Mouse (Mus musculus): ENCODE data around the gene Olfr1122. TPM values are rescaled to one million over a fixed set of nuclear protein-coding genes. Genes with fewer than 3 reads are reported as not detected.
A peak's percentile ranks its signal among the peaks of the same experiment; 100 is the strongest.
"Not testable (repeated sequence)": the region's sequence is repeated elsewhere in the genome, so short reads cannot be mapped to it uniquely, and the experiment has no call there.

Olfr1122 gene
- not detected in 2 replicates for polyA plus RNA-seq (2016; fragmentation: Nextera tagmentation; extraction: Ambion mirVana)

DNA sequence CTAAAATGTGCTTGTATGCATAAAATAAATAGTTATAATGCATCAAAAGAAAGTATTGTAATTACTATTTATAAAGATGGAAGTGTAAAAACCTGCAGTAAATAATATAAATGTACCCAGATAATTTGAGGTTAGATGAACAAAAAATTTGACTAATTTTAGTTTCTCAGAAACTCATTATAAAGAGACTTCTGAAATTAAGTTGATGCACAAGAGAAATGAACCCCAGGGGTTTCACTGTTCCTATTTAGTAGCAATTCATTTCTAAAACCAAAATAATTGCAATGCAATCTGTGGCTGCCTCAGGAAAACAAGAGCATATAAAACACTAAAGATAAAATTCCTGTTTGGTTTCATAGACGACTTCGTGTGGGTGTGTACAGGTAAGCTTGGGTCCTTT lies at the start of gene Olfr1122:
Olfr1122 (plus strand) TSS at position 301 of the 400 bp plus-strand sequence.
- Histone ChIP-seq H3K4me1 (no peaks in the 10 kb centered on the region), H3K36me3 (no peaks in the 10 kb centered on the region), H3K4me2 (replicated peaks) (no peak within 1 kb of the TSS), H3K27ac (replicated peaks) (no peak within 1 kb of the TSS), H3K4me3 (no peak within 1 kb of the TSS), H3K27me3 (no peaks in the 10 kb centered on the region), H3K9me3 (no peaks in the 10 kb centered on the region), H3K9ac (replicated peaks) (no peak within 1 kb of the TSS)
- ATAC-seq (ENCODE audit: low FRiP score, low read depth): no peak
- WGBS: 89% methylated on average over 2 of the region's 2 CpGs

- H3K4me2 ChIP-seq (replicated peaks): no peak within 1 kb of the TSS
- H3K36me3 ChIP-seq: no peaks in the 10 kb centered on the region
- 59% methylated on average over 2 of the region's 2 CpGs for WGBS
- H3K9me3 ChIP-seq: no peaks in the 10 kb centered on the region
- H3K27ac ChIP-seq (replicated peaks): no peak within 1 kb of the TSS
- no peak within 1 kb of the TSS for H3K9ac ChIP-seq (replicated peaks)
- ATAC-seq (ENCODE audit: low FRiP score, low read depth): no peak
- no peaks in the 10 kb centered on the region for H3K27me3 ChIP-seq
- H3K4me3 ChIP-seq: no peak within 1 kb of the TSS
- H3K4me1 ChIP-seq: no peaks in the 10 kb centered on the region
Measured at GRCm38 (mm10) chr2:87354515-87354914, 31.1 kb upstream of the Olfr1122 start, which contains the start of gene Olfr1120. Olfr1120 (plus strand) TSS chr2:87354815.

DNA sequence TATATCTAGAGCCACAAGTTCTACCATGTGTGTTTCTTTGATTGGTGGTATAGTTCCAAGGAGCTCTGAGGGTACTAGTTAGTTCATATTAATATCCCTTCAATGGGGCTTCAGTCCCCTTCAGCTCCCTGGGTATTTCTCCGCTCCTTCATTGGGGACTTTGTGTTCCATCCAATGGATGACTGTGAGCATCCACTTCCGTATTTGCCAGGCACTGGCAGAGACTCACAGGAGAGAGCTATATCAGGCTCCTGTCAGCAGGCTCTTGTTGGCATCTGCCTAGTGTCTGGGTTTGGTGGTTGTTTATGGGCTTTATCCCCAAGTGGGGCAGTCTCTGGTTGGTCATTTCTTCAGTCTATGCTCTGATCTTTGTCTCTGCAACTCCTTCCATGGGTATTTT lies 25.5 kb upstream of the Olfr1122 start:
- H3K4me2 ChIP-seq (replicated peaks); H3K4me3 ChIP-seq; H3K9me3 ChIP-seq; ATAC-seq (ENCODE audit: low FRiP score, low read depth); H3K9ac ChIP-seq (replicated peaks); H3K36me3 ChIP-seq; H3K27me3 ChIP-seq; H3K4me1 ChIP-seq; H3K27ac ChIP-seq (replicated peaks): not testable (repeated sequence)
- WGBS: 95% methylated on average over 2 of the region's 2 CpGs

DNA sequence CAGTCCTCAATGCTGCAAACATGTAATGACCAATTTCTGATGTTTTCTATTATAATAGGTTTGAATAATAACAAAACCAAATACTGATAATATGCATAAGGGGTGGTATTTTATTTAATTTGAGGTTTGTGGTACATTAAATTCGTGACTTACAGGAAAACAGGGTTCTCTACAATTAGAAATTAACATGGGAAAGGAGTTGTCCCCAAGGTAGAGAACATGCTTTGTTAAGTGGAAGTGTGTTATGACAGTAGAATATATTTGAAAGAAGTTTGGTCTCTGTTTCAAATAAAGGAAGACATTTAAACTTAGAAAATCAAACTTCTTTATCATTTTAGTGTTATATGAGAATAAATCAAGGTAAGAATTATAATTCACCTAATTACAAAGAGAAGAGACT lies 16.1 kb upstream of the Olfr1122 start, which contains the start of gene Olfr1121:
Olfr1121 (plus strand) TSS at position 301 of the 400 bp plus-strand sequence.
- WGBS: 41% methylated on average over 1 of the region's 1 CpGs
- no peak within 1 kb of the TSS for H3K4me2 ChIP-seq (replicated peaks)
- no peaks in the 10 kb centered on the region for H3K4me1 ChIP-seq
- ATAC-seq (ENCODE audit: low FRiP score, low read depth): no peak
- no peak within 1 kb of the TSS for H3K4me3 ChIP-seq
- no peaks in the 10 kb centered on the region for H3K36me3 ChIP-seq
- no peaks in the 10 kb centered on the region for H3K9me3 ChIP-seq
- H3K9ac ChIP-seq (replicated peaks): no peak within 1 kb of the TSS
- no peaks in the 10 kb centered on the region for H3K27me3 ChIP-seq
- H3K27ac ChIP-seq (replicated peaks): no peak within 1 kb of the TSS

DNA sequence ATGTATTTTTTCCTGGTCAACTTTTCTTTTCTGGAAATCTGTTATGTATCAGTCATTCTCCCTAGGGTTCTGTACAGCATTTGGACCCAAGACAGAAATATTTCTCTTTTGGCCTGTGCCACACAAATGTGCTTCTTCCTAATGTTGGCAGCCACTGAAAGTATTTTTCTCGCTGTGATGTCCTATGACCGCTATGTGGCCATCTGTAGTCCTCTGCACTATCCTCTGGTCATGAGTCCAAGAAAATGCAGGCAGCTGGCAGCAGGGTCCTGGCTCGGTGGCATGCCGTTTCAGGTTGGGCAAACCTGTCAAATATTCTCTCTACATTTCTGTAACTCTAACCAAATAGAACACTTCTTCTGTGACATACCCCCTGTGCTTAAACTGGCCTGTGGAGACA lies 13.9 kb upstream of the Olfr1122 start:
- Histone ChIP-seq H3K4me3 (no peak overlapping the region), H3K36me3 (no peaks in the 10 kb centered on the region), H3K9ac (replicated peaks) (no peak overlapping the region), H3K27me3 (no peaks in the 10 kb centered on the region), H3K4me1 (no peaks in the 10 kb centered on the region), H3K4me2 (replicated peaks) (no peak overlapping the region), H3K27ac (replicated peaks) (no peak overlapping the region), H3K9me3 (no peaks in the 10 kb centered on the region)
- ATAC-seq (ENCODE audit: low FRiP score, low read depth): no peak
- 84% methylated on average over 4 of the region's 4 CpGs for WGBS

- Histone ChIP-seq H3K36me3 (no peaks in the 10 kb centered on the region), H3K27ac (replicated peaks) (no peak overlapping the region), H3K4me3 (no peak overlapping the region), H3K9ac (replicated peaks) (no peak overlapping the region), H3K9me3 (no peaks in the 10 kb centered on the region), H3K4me2 (replicated peaks) (no peak overlapping the region), H3K4me1 (no peaks in the 10 kb centered on the region), H3K27me3 (no peaks in the 10 kb centered on the region)
- ATAC-seq (ENCODE audit: low FRiP score, low read depth): no peak
- WGBS: 86% methylated on average over 2 of the region's 2 CpGs
Measured at GRCm38 (mm10) chr2:87383935-87384334, 1.7 kb upstream of the Olfr1122 start.

DNA sequence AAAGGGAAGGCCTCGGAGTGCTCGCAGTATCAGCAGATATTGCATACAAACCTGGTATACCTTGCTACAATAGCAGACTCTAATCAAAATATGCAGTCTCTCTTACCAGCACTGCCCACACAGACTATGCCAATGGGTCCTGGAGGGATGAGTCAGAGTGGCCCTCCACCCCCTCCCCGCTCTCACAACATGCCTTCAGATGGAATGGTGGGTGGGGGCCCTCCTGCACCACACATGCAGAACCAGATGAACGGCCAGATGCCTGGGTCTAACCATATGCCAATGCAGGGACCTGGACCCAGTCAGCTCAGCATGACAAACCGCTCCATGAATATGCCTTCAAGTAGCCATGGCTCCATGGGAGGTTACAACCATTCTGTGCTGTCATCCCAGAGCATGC lies 8.0 kb downstream of the Olfr1122 start:
- not testable (repeated sequence) for H3K27ac ChIP-seq (replicated peaks); H3K9me3 ChIP-seq; H3K4me2 ChIP-seq (replicated peaks); H3K9ac ChIP-seq (replicated peaks); H3K27me3 ChIP-seq; H3K4me3 ChIP-seq; H3K36me3 ChIP-seq; H3K4me1 ChIP-seq
- peak; percentile 41; the same call in 1 of the 2 replicates for ATAC-seq (ENCODE audit: low FRiP score, low read depth)
- 94% methylated on average over 5 of the region's 5 CpGs for WGBS

DNA sequence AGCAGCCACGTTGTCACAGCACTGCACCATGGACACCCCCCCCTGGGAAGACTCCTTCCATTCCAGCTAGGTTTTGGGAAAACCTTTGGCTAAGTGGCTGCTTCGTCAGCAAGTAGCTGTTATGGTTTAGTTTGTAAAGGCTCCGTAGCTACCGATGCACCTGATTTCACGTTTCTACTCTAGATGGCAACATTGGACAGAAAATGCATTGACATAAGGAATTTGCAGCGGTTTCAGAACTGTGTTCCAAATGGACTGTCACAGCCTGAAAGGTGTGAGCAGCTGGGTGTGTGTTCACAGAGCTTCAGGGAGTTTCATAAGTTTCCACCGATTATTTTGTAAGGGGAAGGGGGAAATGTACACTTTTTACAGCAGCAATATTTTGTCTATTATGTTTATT lies 9.0 kb downstream of the Olfr1122 start:
- H3K4me3 ChIP-seq; H3K27ac ChIP-seq (replicated peaks); H3K9ac ChIP-seq (replicated peaks); H3K4me2 ChIP-seq (replicated peaks); H3K9me3 ChIP-seq; H3K36me3 ChIP-seq; H3K4me1 ChIP-seq; ATAC-seq (ENCODE audit: low FRiP score, low read depth); H3K27me3 ChIP-seq: not testable (repeated sequence)
- WGBS: 85% methylated on average over 7 of the region's 7 CpGs

DNA sequence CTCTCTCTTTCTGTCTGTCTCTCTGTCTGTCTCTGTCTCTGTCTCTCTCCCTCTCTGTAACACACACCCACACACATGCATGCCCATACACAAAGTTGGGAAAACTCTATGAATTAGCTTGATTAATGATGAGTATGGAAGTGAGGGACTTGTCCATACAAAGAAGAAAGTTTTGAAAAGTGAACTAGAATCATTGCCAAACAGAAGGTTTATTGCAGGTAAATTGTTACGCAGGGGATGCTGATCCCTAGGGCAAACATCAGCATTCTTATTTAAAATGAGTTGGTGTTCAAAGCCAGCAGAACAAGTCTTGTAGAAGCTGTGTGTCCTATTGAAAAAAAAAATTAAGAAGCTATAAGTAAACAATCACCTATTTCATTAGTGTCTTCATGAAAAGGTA lies 30.7 kb downstream of the Olfr1122 start, which contains the start of gene Olfr1123:
Olfr1123 (plus strand) TSS at position 301 of the 400 bp plus-strand sequence.
- Histone ChIP-seq H3K4me3 (no peak within 1 kb of the TSS), H3K9ac (replicated peaks) (no peak within 1 kb of the TSS), H3K27me3 (no peaks in the 10 kb centered on the region), H3K36me3 (no peaks in the 10 kb centered on the region), H3K9me3 (no peaks in the 10 kb centered on the region), H3K27ac (replicated peaks) (no peak within 1 kb of the TSS), H3K4me1 (no peaks in the 10 kb centered on the region), H3K4me2 (replicated peaks) (no peak within 1 kb of the TSS)
- ATAC-seq (ENCODE audit: low FRiP score, low read depth): no peak
- 89% methylated on average over 1 of the region's 1 CpGs for WGBS

DNA sequence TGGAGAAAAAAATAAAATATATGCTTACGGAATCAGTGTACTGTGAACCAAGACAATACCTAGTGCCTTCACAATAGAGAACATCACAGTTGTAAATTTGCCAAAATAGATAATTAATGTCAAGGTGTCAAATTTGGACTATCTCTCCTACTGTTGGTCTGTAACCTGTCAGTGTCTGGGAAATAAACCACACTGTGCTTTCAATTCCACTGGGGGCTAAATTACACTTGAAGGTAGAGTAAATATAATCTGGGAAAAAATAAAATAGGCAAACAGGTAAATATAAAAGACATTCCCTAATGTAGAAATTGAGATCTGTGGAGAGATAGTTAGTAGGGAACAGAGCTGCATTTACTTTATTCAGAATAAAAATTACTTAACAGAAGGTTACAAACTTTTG lies 44.3 kb downstream of the Olfr1122 start, which contains the start of gene Olfr1124:
Olfr1124 (plus strand) TSS at position 301 of the 400 bp plus-strand sequence.
- 90% methylated on average over 1 of the region's 1 CpGs for WGBS
- H3K36me3 ChIP-seq: no peaks in the 10 kb centered on the region
- no peaks in the 10 kb centered on the region for H3K4me1 ChIP-seq
- H3K9ac ChIP-seq (replicated peaks): no peak within 1 kb of the TSS
- no peaks in the 10 kb centered on the region for H3K27me3 ChIP-seq
- no peak within 1 kb of the TSS for H3K4me2 ChIP-seq (replicated peaks)
- no peaks in the 10 kb centered on the region for H3K9me3 ChIP-seq
- H3K4me3 ChIP-seq: no peak within 1 kb of the TSS
- no peak within 1 kb of the TSS for H3K27ac ChIP-seq (replicated peaks)
- ATAC-seq (ENCODE audit: low FRiP score, low read depth): no peak

GRCm38 (mm10) chr2:87437731-87438130 lies 52.1 kb downstream of the Olfr1122 start:
- no peak overlapping the region for H3K27ac ChIP-seq (replicated peaks)
- H3K4me2 ChIP-seq (replicated peaks): no peak overlapping the region
- no peaks in the 10 kb centered on the region for H3K36me3 ChIP-seq
- no peaks in the 10 kb centered on the region for H3K9me3 ChIP-seq
- no peaks in the 10 kb centered on the region for H3K4me1 ChIP-seq
- no peak overlapping the region for H3K4me3 ChIP-seq
- H3K27me3 ChIP-seq: no peaks in the 10 kb centered on the region
- no peak overlapping the region for H3K9ac ChIP-seq (replicated peaks)
- WGBS: 93% methylated on average over 16 of the region's 16 CpGs
- ATAC-seq (ENCODE audit: low FRiP score, low read depth): no peak
